Mouse (Mus musculus) lung, embryonic 14.5 days (tissue): ENCODE measurements around the gene Cacng6. TPM values are rescaled to one million over a fixed set of nuclear protein-coding genes. Genes with fewer than 3 reads are reported as not detected.
A peak's percentile ranks its signal among the peaks of the same experiment; 100 is the strongest.

Experiments
- ATAC-seq: fragments of 200-750 bp; cut with Nextera tagmentation; 2 replicates; pipeline ENCODE4 v1.8.0; 2017; ENCODE audit warnings: mild to moderate bottlenecking, moderate TSS enrichment, moderate library complexity; ENCODE audit not compliant: insufficient read depth
- DNase-seq: peaks from one replicate; pipeline ENCODE4 v3.0.0-alpha.2; 2015
- H3K27ac ChIP-seq: fragments of 300-500 bp; sonication (generic); 2 replicates; pipeline ENCODE4 v1.5.1; 2014; ENCODE audit warnings: low read depth, mild to moderate bottlenecking, moderate library complexity
- H3K27me3 ChIP-seq: fragments of 300-500 bp; sonication (generic); 2 replicates; pipeline ENCODE4 v1.6.1; 2014; ENCODE audit warnings: low read length, control low read depth; ENCODE audit not compliant: insufficient read depth
- H3K36me3 ChIP-seq: fragments of 300-500 bp; sonication (generic); 2 replicates; pipeline ENCODE4 v1.6.1; 2014; ENCODE audit warnings: control low read depth; ENCODE audit not compliant: insufficient read depth
- H3K4me1 ChIP-seq: fragments of 300-500 bp; sonication (generic); 2 replicates; pipeline ENCODE4 v1.6.1; 2014; ENCODE audit warnings: antibody characterized with exemption, control low read depth; ENCODE audit not compliant: insufficient read depth
- H3K4me2 ChIP-seq: fragments of 300-500 bp; sonication (generic); 2 replicates; pipeline ENCODE4 v1.6.1; 2014; ENCODE audit warnings: mild to moderate bottlenecking
- H3K4me3 ChIP-seq: fragments of 300-500 bp; sonication (generic); 2 replicates; pipeline ENCODE4 v1.5.1; 2014; ENCODE audit warnings: low read depth, low read length
- H3K9ac ChIP-seq: fragments of 300-500 bp; sonication (generic); 2 replicates; pipeline ENCODE4 v1.6.1; 2014
- H3K9me3 ChIP-seq: fragments of 300-500 bp; sonication (generic); 2 replicates; pipeline ENCODE4 v1.6.1; 2016; ENCODE audit warnings: low read depth, low read length, control low read depth
- CTCF ChIP-seq: IDR thresholded peaks from 2 replicates; pipeline ENCODE4 v1.5.1; 2016; ENCODE audit warnings: antibody characterized with exemption, low read depth
- WGBS: fragments of 180-500 bp; shearing (Covaris S2); extraction: QIAGEN DNeasy Blood & Tissue Kit; methylation state at CpG from one replicate; pipeline ENCODE4 v1.1.7; 2014; 5-methylcytosine and 5-hydroxymethylcytosine counted together
- polyA plus RNA-seq: library from polyadenylated mRNA; unstranded; fragments of >200 nt; fragmentation: Nextera tagmentation; extraction: Ambion mirVana; gene quantifications from 2 replicates; pipeline ENCODE4 v1.2.1, GENCODE M21; 2014

Cacng6 gene
- polyA plus RNA-seq, 1 experiment from 2014 or later, result not detected

- TF ChIP-seq CTCF, result no peak
- no peaks in the 10 kb centered on the region for H3K4me1 ChIP-seq
- H3K27ac ChIP-seq, result no peak overlapping the region
- H3K4me3 ChIP-seq, result no peak overlapping the region
- H3K9ac ChIP-seq, result no peak overlapping the region
- no peak for DNase-seq
- H3K4me2 ChIP-seq, result no peak overlapping the region
- no peaks in the 10 kb centered on the region for H3K27me3 ChIP-seq
- no peaks in the 10 kb centered on the region for H3K36me3 ChIP-seq
- no peak for ATAC-seq
- no peaks in the 10 kb centered on the region for H3K9me3 ChIP-seq
These were observed 24.1 kb upstream of the Cacng6 start for GRCm38 (mm10) chr7:3399937-3400336.

GRCm38 (mm10) chr7:3409729-3410520, 14.1 kb upstream of the Cacng6 start:
- H3K4me1 ChIP-seq, result no peaks in the 10 kb centered on the region
- no peak for TF ChIP-seq CTCF
- no peak overlapping the region for H3K9ac ChIP-seq
- DNase-seq, result no peak
- H3K36me3 ChIP-seq, result no peaks in the 10 kb centered on the region
- H3K9me3 ChIP-seq, result no peaks in the 10 kb centered on the region
- H3K4me2 ChIP-seq, result no peak overlapping the region
- WGBS, result 57% methylated on average over 11 of the region's 11 CpGs
- H3K27ac ChIP-seq, result no peak overlapping the region
- H3K4me3 ChIP-seq, result no peak overlapping the region
- H3K27me3 ChIP-seq, result peaks cover 37% of the 10 kb centered on the region
- ATAC-seq, result no peak

- no peak for TF ChIP-seq CTCF
- peak overlapping the region; percentile 32; the same call in 1 of the 2 replicates for H3K9ac ChIP-seq
- H3K4me1 ChIP-seq, result no peaks in the 10 kb centered on the region
- H3K9me3 ChIP-seq, result no peaks in the 10 kb centered on the region
- peak; percentile 86 for DNase-seq
- no peaks in the 10 kb centered on the region for H3K36me3 ChIP-seq
- H3K27me3 ChIP-seq, result peaks cover 50% of the 10 kb centered on the region
- WGBS, result 1% methylated on average over 33 of the region's 33 CpGs
- H3K4me3 ChIP-seq, result peak overlapping the region; percentile 38
- H3K4me2 ChIP-seq, result peak overlapping the region; percentile 72
- no peak overlapping the region for H3K27ac ChIP-seq
- peak; percentile 95 for ATAC-seq
These were observed 12.6 kb upstream of the Cacng6 start for GRCm38 (mm10) chr7:3411160-3411941.

- Histone ChIP-seq H3K9ac (0 out of 2 replicates have a peak overlapping the region, but pooled peaks have one; percentile 18), H3K27me3 (peaks cover 56% of the 10 kb centered on the region), H3K4me3 (peak overlapping the region; percentile 38), H3K9me3 (no peaks in the 10 kb centered on the region), H3K36me3 (no peaks in the 10 kb centered on the region), H3K27ac (no peak overlapping the region), H3K4me1 (no peaks in the 10 kb centered on the region), H3K4me2 (peak overlapping the region; percentile 72)
- WGBS, result 2% methylated on average over 20 of the region's 20 CpGs
- DNase-seq (peak; percentile 56), ATAC-seq (no peak)
- TF ChIP-seq CTCF, result peak; percentile 51
These were observed 12.0 kb upstream of the Cacng6 start for GRCm38 (mm10) chr7:3412036-3412435.

GRCm38 (mm10) chr7:3414888-3415287, 9.1 kb upstream of the Cacng6 start:
- no peaks in the 10 kb centered on the region for H3K4me1 ChIP-seq
- peak; percentile 67 for DNase-seq
- 0% methylated on average over 43 of the region's 47 CpGs for WGBS
- H3K27ac ChIP-seq, result no peak overlapping the region
- peak overlapping the region; percentile 96 for H3K4me2 ChIP-seq
- TF ChIP-seq CTCF, result no peak
- H3K36me3 ChIP-seq, result no peaks in the 10 kb centered on the region
- no peaks in the 10 kb centered on the region for H3K9me3 ChIP-seq
- no peak for ATAC-seq
- H3K9ac ChIP-seq, result peak overlapping the region; percentile 60
- H3K4me3 ChIP-seq, result peak overlapping the region; percentile 52
- H3K27me3 ChIP-seq, result peaks cover 64% of the 10 kb centered on the region

- peaks cover 65% of the 10 kb centered on the region for H3K27me3 ChIP-seq
- WGBS, result under 1% methylated on average over 41 of the region's 60 CpGs
- peak; percentile 22 for ATAC-seq
These were observed 8.6 kb upstream of the Cacng6 start for GRCm38 (mm10) chr7:3415378-3415777.

GRCm38 (mm10) chr7:3419941-3420340, 4.1 kb upstream of the Cacng6 start:
- DNase-seq (no peak), ATAC-seq (no peak)
- 34% methylated on average over 6 of the region's 6 CpGs for WGBS
- no peaks in the 10 kb centered on the region for H3K4me1 ChIP-seq
- no peak overlapping the region for H3K4me3 ChIP-seq
- H3K4me2 ChIP-seq, result no peak overlapping the region
- H3K27ac ChIP-seq, result no peak overlapping the region
- H3K36me3 ChIP-seq, result no peaks in the 10 kb centered on the region
- peaks cover 71% of the 10 kb centered on the region for H3K27me3 ChIP-seq
- H3K9ac ChIP-seq, result no peak overlapping the region
- H3K9me3 ChIP-seq, result no peaks in the 10 kb centered on the region
- TF ChIP-seq CTCF, result no peak

More at GRCm38 (mm10) chr7:3415378-3415777, 8.6 kb upstream of the Cacng6 start:
- Histone ChIP-seq H3K4me2 (peak overlapping the region; percentile 96), H3K9ac (peak overlapping the region; percentile 60), H3K27ac (no peak overlapping the region), H3K9me3 (no peaks in the 10 kb centered on the region), H3K4me3 (peak overlapping the region; percentile 52), H3K4me1 (no peaks in the 10 kb centered on the region), H3K36me3 (no peaks in the 10 kb centered on the region)
- DNase-seq, result peak; percentile 59
- TF ChIP-seq CTCF, result no peak
